Mouse (Mus musculus) thymus, postnatal 4 days (tissue): ENCODE measurements around the gene Sap18.
"Not testable (repeated sequence)": the region's sequence is repeated elsewhere in the genome, so short reads cannot be mapped to it uniquely, and the experiment has no call there.

Experiments
- DNase-seq: peaks from one replicate; pipeline ENCODE4 v3.0.0; 2021

Sap18 gene

DNA sequence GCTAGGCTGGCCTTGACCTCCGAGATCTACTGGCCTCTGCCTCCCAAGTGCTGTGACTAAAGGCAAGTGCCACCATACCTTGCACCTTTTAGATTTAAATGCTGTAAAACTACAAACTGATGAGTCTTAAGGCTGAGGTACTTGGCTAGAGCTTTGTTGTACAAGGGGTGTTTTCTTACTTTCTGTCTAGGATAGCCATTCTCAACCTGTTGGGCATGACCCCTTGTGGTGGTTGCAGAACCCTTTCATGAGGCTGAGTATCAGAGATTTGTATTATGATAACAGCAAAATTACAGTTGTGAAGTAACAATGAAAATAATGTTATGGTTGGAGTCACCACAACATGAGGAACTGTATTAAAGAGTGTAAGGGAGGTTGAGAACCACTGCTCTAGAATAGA lies 29.3 kb downstream of the Sap18 start:
- DNase-seq, result no peak

GRCm38 (mm10) chr14:57833526-57833925 lies 35.5 kb downstream of the Sap18 start:
- DNase-seq, result no peak

DNA sequence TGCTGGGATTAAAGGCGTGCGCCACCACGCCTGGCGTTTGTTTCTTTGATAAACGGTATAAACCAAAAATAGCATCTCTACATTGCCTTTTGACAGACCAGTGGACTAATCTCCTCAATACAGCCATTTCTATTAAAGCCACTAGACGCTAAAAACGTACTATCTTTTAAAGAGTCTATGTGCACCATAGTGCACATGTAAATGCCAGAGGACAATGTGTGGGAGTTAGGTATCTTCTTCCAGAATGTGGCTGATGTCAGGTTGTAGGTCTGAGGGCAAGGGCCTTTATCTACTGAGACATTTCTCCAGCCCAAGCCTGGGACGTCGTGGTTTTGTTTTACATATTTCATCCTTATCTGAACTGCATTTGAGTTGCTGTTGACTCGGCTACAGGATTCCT lies 37.2 kb downstream of the Sap18 start:
- DNase-seq, result no peak

DNA sequence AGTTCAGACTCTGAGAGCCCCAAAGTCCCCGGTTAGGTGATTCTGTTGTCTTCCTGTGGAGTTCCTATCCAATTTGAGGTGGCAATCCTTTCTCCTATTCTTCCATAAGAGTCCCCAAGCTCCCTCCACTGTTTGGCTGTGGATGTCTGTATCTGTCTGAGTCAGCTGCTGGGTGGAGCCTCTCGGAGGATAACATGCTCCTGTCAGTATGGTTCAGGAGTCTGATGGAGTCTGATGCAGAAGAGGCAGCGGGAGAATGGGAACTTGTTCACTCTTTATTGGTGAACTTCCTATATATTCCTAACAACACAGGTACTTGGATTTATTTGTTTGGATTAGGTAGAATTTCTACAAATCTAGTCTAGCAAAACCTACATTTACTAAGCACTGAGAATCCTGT lies 46.6 kb downstream of the Sap18 start:
- DNase-seq, result no peak

DNA sequence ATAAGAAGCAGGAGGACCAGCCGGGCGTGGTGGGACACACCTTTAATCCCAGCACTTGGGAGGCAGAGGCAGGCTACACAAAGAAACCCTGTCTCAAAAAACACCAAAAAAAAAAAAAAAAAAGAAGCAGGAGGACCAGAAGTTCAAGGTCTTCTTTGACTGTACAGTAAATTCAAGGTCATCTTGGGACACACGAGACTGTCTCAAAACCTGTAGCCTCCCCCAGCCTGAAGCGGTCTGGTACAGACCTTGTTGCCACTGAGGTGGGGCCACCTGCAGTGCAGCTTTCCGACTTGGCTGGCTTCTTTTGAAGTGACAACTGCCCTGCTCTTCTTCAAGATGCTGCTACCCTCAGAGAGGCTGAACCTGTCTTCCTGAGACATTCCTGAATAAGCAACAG lies 50.1 kb downstream of the Sap18 start:
- DNase-seq, result not testable (repeated sequence)

- DNase-seq, result no peak
Measured at GRCm38 (mm10) chr14:57848646-57849045, 50.7 kb downstream of the Sap18 start.

DNA sequence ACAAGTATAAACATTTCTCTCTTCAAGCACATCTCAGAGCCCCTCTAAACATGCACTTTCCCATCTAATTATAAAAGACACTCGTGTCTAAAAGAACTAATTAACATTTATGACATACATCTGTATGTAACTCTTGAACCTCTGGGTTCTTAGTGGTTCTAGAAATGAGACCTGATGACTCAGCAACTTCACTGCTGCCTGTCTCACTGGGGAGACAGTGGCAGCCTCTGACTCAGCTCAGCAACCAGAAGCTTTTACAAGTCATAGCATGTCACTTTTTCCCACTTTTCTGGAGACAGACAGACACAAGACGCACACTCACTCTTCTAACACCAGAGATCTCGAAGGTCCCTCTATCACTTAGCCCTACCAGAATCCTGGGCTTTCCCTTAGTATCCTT lies 52.4 kb downstream of the Sap18 start:
- no peak for DNase-seq

DNA sequence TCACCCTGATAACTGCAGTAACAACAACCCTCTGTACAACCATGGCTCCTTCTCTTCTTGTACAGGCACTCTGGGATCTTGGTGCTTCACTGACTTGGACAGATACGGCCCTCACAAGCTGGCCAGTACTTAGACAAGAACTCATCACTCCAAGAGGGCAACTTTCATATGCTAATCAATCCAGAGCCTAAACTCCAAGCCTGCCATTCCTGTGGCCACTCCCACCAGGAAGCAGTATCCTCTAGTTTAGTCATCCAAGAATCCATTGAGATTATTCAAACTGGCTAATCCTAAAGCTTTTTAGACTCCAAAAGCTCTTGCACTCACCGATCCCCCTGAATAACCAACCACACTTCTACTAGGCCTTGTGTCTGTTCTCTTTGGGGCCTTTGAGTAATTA lies 55.0 kb downstream of the Sap18 start:
- no peak for DNase-seq

DNA sequence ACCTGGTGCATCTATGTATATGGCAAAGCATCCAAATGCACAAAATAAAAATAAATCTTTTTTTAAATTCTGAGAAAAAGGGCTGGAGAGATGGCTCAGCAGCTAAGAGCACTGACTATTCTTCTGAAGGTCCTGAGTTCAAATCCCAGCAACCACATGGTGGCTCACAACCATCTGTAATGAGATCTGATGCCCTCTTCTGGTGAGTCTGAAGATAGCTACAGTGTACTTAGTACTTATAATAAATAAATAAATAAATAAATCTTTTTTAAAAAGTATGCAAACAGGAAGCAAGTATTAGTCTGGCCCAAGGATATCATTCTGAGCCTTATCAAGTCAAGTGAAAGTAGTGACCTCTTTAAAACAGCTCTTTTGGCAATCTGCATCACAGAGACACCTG lies 58.1 kb downstream of the Sap18 start:
- not testable (repeated sequence) for DNase-seq
